Mouse (Mus musculus): ENCODE measurements around the gene Diras1. TPM values are rescaled to one million over a fixed set of nuclear protein-coding genes. Genes with fewer than 3 reads are reported as not detected.
"Not testable (repeated sequence)": the region's sequence is repeated elsewhere in the genome, so short reads cannot be mapped to it uniquely, and the experiment has no call there.

Diras1 gene
- total RNA-seq, 2 experiments from 2014 or later: not detected

GRCm38 (mm10) chr10:80999362-81000196, 25.9 kb downstream of the Diras1 start:
- DNase-seq: peak; percentile 81 to 87
- intact Hi-C loops (cut with DNase I): loop anchor here (2.0 to 5.0 kb wide), 4 partner anchors 41 to 175 kb away; partner anchors contain the start of gene Oaz1

GRCm38 (mm10) chr10:80998778-80999177, 26.7 kb downstream of the Diras1 start:
- peak in 1 of 2 experiments; percentile 49 for DNase-seq
- intact Hi-C loops (cut with DNase I): loop anchor here (5.0 kb wide), 1 partner anchor 171 kb away; the partner anchor contains the start of gene Oaz1

- no peak for DNase-seq
- intact Hi-C loops (cut with DNase I): loop anchor here (5.0 kb wide), 1 partner anchor 171 kb away; the partner anchor contains the start of gene Oaz1
These were observed 27.4 kb downstream of the Diras1 start for GRCm38 (mm10) chr10:80998021-80998420.

GRCm38 (mm10) chr10:80997332-80997731, 28.1 kb downstream of the Diras1 start:
- intact Hi-C loops (cut with DNase I): loop anchor here (5.0 kb wide), 1 partner anchor 170 kb away; the partner anchor contains the start of gene Oaz1
- no peak for DNase-seq

GRCm38 (mm10) chr10:80996501-80996900, 29.0 kb downstream of the Diras1 start:
- no peak for DNase-seq
- intact Hi-C loops (cut with DNase I): loop anchor here (5.0 kb wide), 1 partner anchor 169 kb away; the partner anchor contains the start of gene Oaz1

GRCm38 (mm10) chr10:80995091-80995632, 30.3 kb downstream of the Diras1 start:
- intact Hi-C loops (cut with DNase I): loop anchor here (1.0 to 5.0 kb wide), 2 partner anchors 114 to 168 kb away; partner anchors contain the start of gene Oaz1
- DNase-seq: peak; percentile 84 to 86

GRCm38 (mm10) chr10:80994621-80995020, 30.8 kb downstream of the Diras1 start:
- peak; percentile 23 to 39 for DNase-seq
- intact Hi-C loops (cut with DNase I): loop anchor here (1.0 to 5.0 kb wide), 3 partner anchors 113 to 247 kb away; partner anchors contain the start of gene Oaz1

GRCm38 (mm10) chr10:80993276-80993675, 32.2 kb downstream of the Diras1 start:
- intact Hi-C loops (cut with DNase I): loop anchor here (5.0 kb wide), 1 partner anchor 246 kb away; no protein-coding TSS in a partner anchor
- no peak for DNase-seq

GRCm38 (mm10) chr10:80991945-80992344, 33.5 kb downstream of the Diras1 start:
- intact Hi-C loops (cut with DNase I): loop anchor here (2.0 to 5.0 kb wide), 2 partner anchors 31 to 245 kb away; no protein-coding TSS in a partner anchor

GRCm38 (mm10) chr10:80991007-80991406, 34.5 kb downstream of the Diras1 start:
- no peak for DNase-seq
- intact Hi-C loops (cut with DNase I): loop anchor here (2.0 to 5.0 kb wide), 2 partner anchors 30 to 244 kb away; no protein-coding TSS in a partner anchor

More at GRCm38 (mm10) chr10:80991945-80992344, 33.5 kb downstream of the Diras1 start:
- no peak for DNase-seq

- intact Hi-C loops (cut with DNase I): loop anchor here (2.0 to 5.0 kb wide), 2 partner anchors 30 to 243 kb away; no protein-coding TSS in a partner anchor
These were observed 35.1 kb downstream of the Diras1 start for GRCm38 (mm10) chr10:80990406-80990805.

GRCm38 (mm10) chr10:80989854-80990253, 35.6 kb downstream of the Diras1 start:
- intact Hi-C loops (cut with DNase I): loop anchor here (2.0 to 5.0 kb wide), 2 partner anchors 29 to 243 kb away; no protein-coding TSS in a partner anchor
- not testable (repeated sequence) for DNase-seq

More at GRCm38 (mm10) chr10:80990406-80990805, 35.1 kb downstream of the Diras1 start:
- no peak for DNase-seq

- intact Hi-C loops (cut with DNase I): no loop called here
These were observed 36.0 kb downstream of the Diras1 start for GRCm38 (mm10) chr10:80989446-80989845.

GRCm38 (mm10) chr10:80987709-80988441, 37.6 kb downstream of the Diras1 start:
- peak; percentile 85 to 87 for DNase-seq
- intact Hi-C loops (cut with DNase I): loop anchor here (1.0 kb wide), 1 partner anchor 60 kb away; no protein-coding TSS in a partner anchor

More at GRCm38 (mm10) chr10:80989446-80989845, 36.0 kb downstream of the Diras1 start:
- DNase-seq: no peak

- intact Hi-C loops (cut with DNase I): no loop called here
- peak; percentile 40 to 52 for DNase-seq
These were observed 38.7 kb downstream of the Diras1 start for GRCm38 (mm10) chr10:80986754-80987153.

- intact Hi-C loops (cut with DNase I): no loop called here
- no peak for DNase-seq
These were observed 39.3 kb downstream of the Diras1 start for GRCm38 (mm10) chr10:80985970-80986701.

GRCm38 (mm10) chr10:80985241-80985969, 40.1 kb downstream of the Diras1 start:
- peak in 1 of 2 experiments; percentile 45 for DNase-seq
- intact Hi-C loops (cut with DNase I): no loop called here

- DNase-seq: no peak
- intact Hi-C loops (cut with DNase I): no loop called here
These were observed 41.2 kb downstream of the Diras1 start for GRCm38 (mm10) chr10:80984223-80984622.

All from heart, postnatal 36 days (tissue).